Comparison of ENCODE assay signal across 8 mouse cellular contexts in genomic region chr15:79832064-79832900, GRCm38 (mm10). TPM values are rescaled to one million over a fixed set of nuclear protein-coding genes. Genes with fewer than 3 reads are reported as not detected.
DNase-seq lines count a peak whose midpoint lies in the region; ATAC-seq and TF ChIP-seq lines count a peak whose summit lies in the region.

No protein-coding gene starts in this region.

- no peaks in the 10 kb centered on the region for H3K9me3 ChIP-seq in heart, embryonic 15.5 days (replicated peaks)

- peak overlapping the region; percentile 82 for H3K4me2 ChIP-seq in heart, embryonic 15.5 days

- TF ChIP-seq CTCF in olfactory bulb, adult 2 months (IDR thresholded peaks at IDR 0.05; ENCODE audit: insufficient read depth, low read depth, low read length): peak; percentile 74; the same call in 1 of the 2 replicates
- peak; percentile 75; the same call in 1 of the 2 replicates for TF ChIP-seq CTCF in thymus, adult 2 months (IDR thresholded peaks at IDR 0.05; ENCODE audit: borderline replicate concordance, control insufficient read depth, extremely low read depth, insufficient read depth, low read length, poor library complexity)

- H3K27me3 ChIP-seq in heart, embryonic 15.5 days: no peaks in the 10 kb centered on the region
- no peaks in the 10 kb centered on the region for H3K27me3 ChIP-seq in thymus, adult 2 months (ENCODE audit: control insufficient read depth, insufficient read depth, low read length)

- peaks cover 62% of the 10 kb centered on the region for H3K4me1 ChIP-seq in heart, embryonic 15.5 days (replicated peaks)
- H3K4me1 ChIP-seq in olfactory bulb, adult 2 months (ENCODE audit: control insufficient read depth, insufficient read depth, low read length): peaks cover 46% of the 10 kb centered on the region
- peaks cover 21% of the 10 kb centered on the region for H3K4me1 ChIP-seq in thymus, adult 2 months (replicated peaks; ENCODE audit: control insufficient read depth, insufficient read depth, low read length)

- peak overlapping the region; percentile 96 for H3K27ac ChIP-seq in heart, embryonic 15.5 days
- peak overlapping the region; percentile 79 for H3K27ac ChIP-seq in olfactory bulb, adult 2 months (ENCODE audit: insufficient read depth, low read depth, low read length)
- no peak overlapping the region for H3K27ac ChIP-seq in thymus, adult 2 months (ENCODE audit: control insufficient read depth, insufficient read depth, low read length)

- peak overlapping the region; percentile 80 for H3K9ac ChIP-seq in heart, embryonic 15.5 days

- 34% methylated on average over 18 of the region's 18 CpGs for WGBS in heart, embryonic 15.5 days
- 9% methylated on average over 18 of the region's 18 CpGs for WGBS in olfactory bulb, adult 2 months
- WGBS in thymus, adult 2 months: 55% methylated on average over 18 of the region's 18 CpGs

- DNase-seq in CD8-positive naive resting alpha-beta T cell, adult 2 months (ENCODE audit: low read depth in 2 of 2, low spot score in 2 of 2): peak; percentile 69 to 84
- DNase-seq in brain, adult 2 months (ENCODE audit: low read depth, low spot score): peak; percentile 90
- DNase-seq in kidney, postnatal 10 days: peak; percentile 91
- DNase-seq in lung, adult 18-20 months: peak; percentile 61 to 78
- DNase-seq in thymus, adult 2 months: peak; percentile 84

- 0 out of 2 replicates have a peak, but pooled peaks have one; percentile 26 for TF ChIP-seq POLR2A in olfactory bulb, adult 2 months (IDR thresholded peaks at IDR 0.05; ENCODE audit: insufficient read depth, low read depth, low read length)
- TF ChIP-seq POLR2A in thymus, adult 2 months (IDR thresholded peaks at IDR 0.05; ENCODE audit: control insufficient read depth, extremely low read depth, insufficient read depth, low read length, poor library complexity): no peak

- H3K36me3 ChIP-seq in heart, embryonic 15.5 days: peaks cover 15% of the 10 kb centered on the region; the same call in 1 of the 2 replicates
- H3K36me3 ChIP-seq in thymus, adult 2 months (ENCODE audit: control insufficient read depth, insufficient read depth, low read length): peaks cover 16% of the 10 kb centered on the region

- peak; percentile 63 for ATAC-seq in erythroblast, adult 5-6 weeks (replicated peaks; ENCODE audit: low FRiP score, poor library complexity, severe bottlenecking)
- ATAC-seq in heart, embryonic 15.5 days (replicated peaks; ENCODE audit: insufficient number of reproducible peaks, insufficient read depth, low FRiP score, low read depth): no peak

- peak overlapping the region; percentile 88 for H3K4me3 ChIP-seq in heart, embryonic 15.5 days
- H3K4me3 ChIP-seq in olfactory bulb, adult 2 months (ENCODE audit: insufficient read depth, low read depth, low read length): peak overlapping the region; percentile 76
- H3K4me3 ChIP-seq in thymus, adult 2 months (ENCODE audit: control insufficient read depth, insufficient read depth, low read length): no peak overlapping the region

RNA-seq across cellular contexts. Expression of gene Npcd, which starts 1.8 kb away (rescaled TPM):
- total RNA-seq in erythroblast, adult 5-6 weeks (2015; ENCODE audit: low replicate concordance): not detected in 2 replicates
- total RNA-seq in erythroblast, adult 5-6 weeks (2017; ENCODE audit: low replicate concordance): 0.34 TPM in 1 of 2 replicates, not detected in the other
- polyA plus RNA-seq in heart, embryonic 15.5 days (2015; fragmentation: Nextera tagmentation; extraction: Ambion mirVana): 0.27 TPM in 1 of 2 replicates, not detected in the other
- polyA plus RNA-seq in olfactory bulb, adult 2 months (2012; ENCODE audit: insufficient read depth, insufficient read length, low replicate concordance, missing spikeins): not detected in 2 replicates
- polyA plus RNA-seq in thymus, adult 2 months (2012; rRNA removed): 0.55 TPM in 1 of 2 replicates, not detected in the other

RNA-seq across cellular contexts. Expression of gene Cbx6, which starts 2.2 kb away (rescaled TPM):
- 2.7 and 4.0 TPM in 2 replicates for total RNA-seq in erythroblast, adult 5-6 weeks (2015; ENCODE audit: low replicate concordance)
- 6.6 and 8.1 TPM in 2 replicates for total RNA-seq in erythroblast, adult 5-6 weeks (2017; ENCODE audit: low replicate concordance)
- 52.1 and 65.7 TPM in 2 replicates for polyA plus RNA-seq in heart, embryonic 15.5 days (2015; fragmentation: Nextera tagmentation; extraction: Ambion mirVana)
- polyA plus RNA-seq in olfactory bulb, adult 2 months (2012; ENCODE audit: insufficient read depth, insufficient read length, low replicate concordance, missing spikeins): not detected in 2 replicates
- polyA plus RNA-seq in thymus, adult 2 months (2012; rRNA removed): 136 and 145 TPM in 2 replicates

RNA-seq across cellular contexts. Expression of gene Nptxr, which starts 27.7 kb away (rescaled TPM):
- total RNA-seq in erythroblast, adult 5-6 weeks (2015; ENCODE audit: low replicate concordance): 0.19 TPM in 1 of 2 replicates, not detected in the other
- total RNA-seq in erythroblast, adult 5-6 weeks (2017; ENCODE audit: low replicate concordance): 0.17 TPM in 1 of 2 replicates, not detected in the other
- 1.8 and 3.6 TPM in 2 replicates for polyA plus RNA-seq in heart, embryonic 15.5 days (2015; fragmentation: Nextera tagmentation; extraction: Ambion mirVana)
- polyA plus RNA-seq in olfactory bulb, adult 2 months (2012; ENCODE audit: insufficient read depth, insufficient read length, low replicate concordance, missing spikeins): 326 TPM in 1 of 2 replicates, not detected in the other
- 1.2 and 1.4 TPM in 2 replicates for polyA plus RNA-seq in thymus, adult 2 months (2012; rRNA removed)

RNA-seq across cellular contexts. Expression of gene Dnal4, which starts 54.6 kb away (rescaled TPM):
- 4.2 TPM in 1 of 2 replicates, not detected in the other for total RNA-seq in erythroblast, adult 5-6 weeks (2015; ENCODE audit: low replicate concordance)
- total RNA-seq in erythroblast, adult 5-6 weeks (2017; ENCODE audit: low replicate concordance): 0.68 and 1.7 TPM in 2 replicates
- 37.2 and 46.0 TPM in 2 replicates for polyA plus RNA-seq in heart, embryonic 15.5 days (2015; fragmentation: Nextera tagmentation; extraction: Ambion mirVana)
- not detected in 2 replicates for polyA plus RNA-seq in olfactory bulb, adult 2 months (2012; ENCODE audit: insufficient read depth, insufficient read length, low replicate concordance, missing spikeins)
- polyA plus RNA-seq in thymus, adult 2 months (2012; rRNA removed): 51.2 and 51.3 TPM in 2 replicates

RNA-seq across cellular contexts. Expression of gene Apobec3, which starts 59.2 kb away (rescaled TPM):
- total RNA-seq in erythroblast, adult 5-6 weeks (2015; ENCODE audit: low replicate concordance): 79.8 and 80.1 TPM in 2 replicates
- total RNA-seq in erythroblast, adult 5-6 weeks (2017; ENCODE audit: low replicate concordance): 73.5 and 75.2 TPM in 2 replicates
- 13.8 and 36.7 TPM in 2 replicates for polyA plus RNA-seq in heart, embryonic 15.5 days (2015; fragmentation: Nextera tagmentation; extraction: Ambion mirVana)
- polyA plus RNA-seq in olfactory bulb, adult 2 months (2012; ENCODE audit: insufficient read depth, insufficient read length, low replicate concordance, missing spikeins): 702 TPM in 1 of 2 replicates, not detected in the other
- 92.3 and 98.5 TPM in 2 replicates for polyA plus RNA-seq in thymus, adult 2 months (2012; rRNA removed)
